Mouse (Mus musculus): ENCODE measurements around the gene Pkp4. TPM values are rescaled to one million over a fixed set of nuclear protein-coding genes. Genes with fewer than 3 reads are reported as not detected.

Pkp4 gene
- total and polyA plus RNA-seq, 2 experiments, result 38.4 to 42.7 TPM

GRCm38 (mm10) chr2:59202930-59203329, 42.3 kb downstream of the Pkp4 start:
- H3K9ac ChIP-seq (ENCODE audit: low read depth, low read length), result no peak overlapping the region
- peaks cover 29% of the 10 kb centered on the region; the same call in 1 of the 2 replicates for H3K79me2 ChIP-seq (ENCODE audit: control insufficient read depth, insufficient read depth, low read length)
- H3K4me1 ChIP-seq (ENCODE audit: control insufficient read depth, insufficient read depth, low read length), result peaks cover 9% of the 10 kb centered on the region
- WGBS, result 78% methylated on average over 5 of the region's 5 CpGs
- H3K4me3 ChIP-seq (ENCODE audit: insufficient read depth, low read depth, low read length), result no peak overlapping the region
- TF ChIP-seq CTCF (IDR thresholded peaks at IDR 0.05; ENCODE audit: low read depth, low read length), result no peak
- no peak for TF ChIP-seq POLR2A (IDR thresholded peaks at IDR 0.05; ENCODE audit: extremely low read depth, insufficient read depth, low read length)
- no peak overlapping the region for H3K27ac ChIP-seq (replicated peaks; ENCODE audit: insufficient read depth, low read depth, low read length)
- DNase-seq (ENCODE audit: extremely low read depth, low read depth, low spot score), result no peak
- H3K27me3 ChIP-seq (ENCODE audit: control insufficient read depth, insufficient read depth, low read length), result no peaks in the 10 kb centered on the region
- H3K36me3 ChIP-seq (ENCODE audit: control insufficient read depth, insufficient read depth, low read length), result no peaks in the 10 kb centered on the region

GRCm38 (mm10) chr2:59203627-59204425, 43.2 kb downstream of the Pkp4 start:
- Histone ChIP-seq H3K79me2 (ENCODE audit: control insufficient read depth, insufficient read depth, low read length) (peaks cover 25% of the 10 kb centered on the region; the same call in 1 of the 2 replicates), H3K27me3 (ENCODE audit: control insufficient read depth, insufficient read depth, low read length) (no peaks in the 10 kb centered on the region), H3K9ac (ENCODE audit: low read depth, low read length) (no peak overlapping the region), H3K36me3 (ENCODE audit: control insufficient read depth, insufficient read depth, low read length) (no peaks in the 10 kb centered on the region), H3K4me3 (ENCODE audit: insufficient read depth, low read depth, low read length) (no peak overlapping the region), H3K27ac (replicated peaks; ENCODE audit: insufficient read depth, low read depth, low read length) (no peak overlapping the region), H3K4me1 (ENCODE audit: control insufficient read depth, insufficient read depth, low read length) (peaks cover 9% of the 10 kb centered on the region)
- TF ChIP-seq POLR2A (IDR thresholded peaks at IDR 0.05; ENCODE audit: extremely low read depth, insufficient read depth, low read length), result no peak
- TF ChIP-seq CTCF (IDR thresholded peaks at IDR 0.05; ENCODE audit: low read depth, low read length), result no peak
- DNase-seq (ENCODE audit: extremely low read depth, low read depth, low spot score), result no peak
- WGBS, result 86% methylated on average over 3 of the region's 3 CpGs

GRCm38 (mm10) chr2:59205092-59205491, 44.4 kb downstream of the Pkp4 start:
- no peaks in the 10 kb centered on the region for H3K36me3 ChIP-seq (ENCODE audit: control insufficient read depth, insufficient read depth, low read length)
- H3K4me3 ChIP-seq (ENCODE audit: insufficient read depth, low read depth, low read length), result no peak overlapping the region
- DNase-seq (ENCODE audit: extremely low read depth, low read depth, low spot score), result no peak
- TF ChIP-seq CTCF (IDR thresholded peaks at IDR 0.05; ENCODE audit: low read depth, low read length) (no peak), POLR2A (IDR thresholded peaks at IDR 0.05; ENCODE audit: extremely low read depth, insufficient read depth, low read length) (no peak)
- no peak overlapping the region for H3K9ac ChIP-seq (ENCODE audit: low read depth, low read length)
- H3K27ac ChIP-seq (replicated peaks; ENCODE audit: insufficient read depth, low read depth, low read length), result no peak overlapping the region
- H3K4me1 ChIP-seq (ENCODE audit: control insufficient read depth, insufficient read depth, low read length), result peaks cover 9% of the 10 kb centered on the region
- H3K79me2 ChIP-seq (ENCODE audit: control insufficient read depth, insufficient read depth, low read length), result peaks cover 20% of the 10 kb centered on the region; the same call in 1 of the 2 replicates
- WGBS, result 95% methylated on average over 9 of the region's 9 CpGs
- H3K27me3 ChIP-seq (ENCODE audit: control insufficient read depth, insufficient read depth, low read length), result no peaks in the 10 kb centered on the region

GRCm38 (mm10) chr2:59206190-59206589, 45.5 kb downstream of the Pkp4 start:
- no peak for DNase-seq (ENCODE audit: extremely low read depth, low read depth, low spot score)
- no peak overlapping the region for H3K9ac ChIP-seq (ENCODE audit: low read depth, low read length)
- H3K4me3 ChIP-seq (ENCODE audit: insufficient read depth, low read depth, low read length), result no peak overlapping the region
- no peak overlapping the region for H3K27ac ChIP-seq (replicated peaks; ENCODE audit: insufficient read depth, low read depth, low read length)
- no peak for TF ChIP-seq CTCF (IDR thresholded peaks at IDR 0.05; ENCODE audit: low read depth, low read length)
- no peak for TF ChIP-seq POLR2A (IDR thresholded peaks at IDR 0.05; ENCODE audit: extremely low read depth, insufficient read depth, low read length)
- H3K4me1 ChIP-seq (ENCODE audit: control insufficient read depth, insufficient read depth, low read length), result peaks cover 11% of the 10 kb centered on the region
- 89% methylated on average over 2 of the region's 2 CpGs for WGBS
- no peaks in the 10 kb centered on the region for H3K27me3 ChIP-seq (ENCODE audit: control insufficient read depth, insufficient read depth, low read length)
- no peaks in the 10 kb centered on the region for H3K36me3 ChIP-seq (ENCODE audit: control insufficient read depth, insufficient read depth, low read length)
- H3K79me2 ChIP-seq (ENCODE audit: control insufficient read depth, insufficient read depth, low read length), result peaks cover 16% of the 10 kb centered on the region; the same call in 1 of the 2 replicates

- Histone ChIP-seq H3K27ac (replicated peaks; ENCODE audit: insufficient read depth, low read depth, low read length) (no peak overlapping the region), H3K36me3 (ENCODE audit: control insufficient read depth, insufficient read depth, low read length) (no peaks in the 10 kb centered on the region), H3K4me1 (ENCODE audit: control insufficient read depth, insufficient read depth, low read length) (peaks cover 15% of the 10 kb centered on the region), H3K4me3 (ENCODE audit: insufficient read depth, low read depth, low read length) (no peak overlapping the region), H3K9ac (ENCODE audit: low read depth, low read length) (peak overlapping the region; percentile 10; the same call in 1 of the 2 replicates), H3K79me2 (ENCODE audit: control insufficient read depth, insufficient read depth, low read length) (peaks cover 16% of the 10 kb centered on the region; the same call in 1 of the 2 replicates), H3K27me3 (ENCODE audit: control insufficient read depth, insufficient read depth, low read length) (no peaks in the 10 kb centered on the region)
- no peak for TF ChIP-seq CTCF (IDR thresholded peaks at IDR 0.05; ENCODE audit: low read depth, low read length)
- TF ChIP-seq POLR2A (IDR thresholded peaks at IDR 0.05; ENCODE audit: extremely low read depth, insufficient read depth, low read length), result no peak
- DNase-seq (ENCODE audit: extremely low read depth, low read depth, low spot score), result no peak
- WGBS, result 59% methylated on average over 4 of the region's 4 CpGs
Measured at GRCm38 (mm10) chr2:59207240-59207639, 46.6 kb downstream of the Pkp4 start.

GRCm38 (mm10) chr2:59207725-59208124, 47.1 kb downstream of the Pkp4 start:
- WGBS, result 15% methylated on average over 5 of the region's 5 CpGs
- TF ChIP-seq POLR2A (IDR thresholded peaks at IDR 0.05; ENCODE audit: extremely low read depth, insufficient read depth, low read length) (no peak), CTCF (IDR thresholded peaks at IDR 0.05; ENCODE audit: low read depth, low read length) (no peak)
- peaks cover 17% of the 10 kb centered on the region for H3K4me1 ChIP-seq (ENCODE audit: control insufficient read depth, insufficient read depth, low read length)
- H3K4me3 ChIP-seq (ENCODE audit: insufficient read depth, low read depth, low read length), result no peak overlapping the region
- DNase-seq (ENCODE audit: extremely low read depth, low read depth, low spot score), result peak; percentile 45
- no peaks in the 10 kb centered on the region for H3K27me3 ChIP-seq (ENCODE audit: control insufficient read depth, insufficient read depth, low read length)
- no peaks in the 10 kb centered on the region for H3K36me3 ChIP-seq (ENCODE audit: control insufficient read depth, insufficient read depth, low read length)
- peaks cover 16% of the 10 kb centered on the region; the same call in 1 of the 2 replicates for H3K79me2 ChIP-seq (ENCODE audit: control insufficient read depth, insufficient read depth, low read length)
- H3K9ac ChIP-seq (ENCODE audit: low read depth, low read length), result no peak overlapping the region
- H3K27ac ChIP-seq (replicated peaks; ENCODE audit: insufficient read depth, low read depth, low read length), result no peak overlapping the region

All from liver, adult 2 months (tissue).